Mouse (Mus musculus): ENCODE results near the gene Rhof. TPM values are rescaled to one million over a fixed set of nuclear protein-coding genes. Genes with fewer than 3 reads are reported as not detected.
A peak's percentile ranks its signal among the peaks of the same experiment; 100 is the strongest.

The Rhof gene
- polyA plus RNA-seq, 1 experiment, result 70.7 TPM

DNA sequence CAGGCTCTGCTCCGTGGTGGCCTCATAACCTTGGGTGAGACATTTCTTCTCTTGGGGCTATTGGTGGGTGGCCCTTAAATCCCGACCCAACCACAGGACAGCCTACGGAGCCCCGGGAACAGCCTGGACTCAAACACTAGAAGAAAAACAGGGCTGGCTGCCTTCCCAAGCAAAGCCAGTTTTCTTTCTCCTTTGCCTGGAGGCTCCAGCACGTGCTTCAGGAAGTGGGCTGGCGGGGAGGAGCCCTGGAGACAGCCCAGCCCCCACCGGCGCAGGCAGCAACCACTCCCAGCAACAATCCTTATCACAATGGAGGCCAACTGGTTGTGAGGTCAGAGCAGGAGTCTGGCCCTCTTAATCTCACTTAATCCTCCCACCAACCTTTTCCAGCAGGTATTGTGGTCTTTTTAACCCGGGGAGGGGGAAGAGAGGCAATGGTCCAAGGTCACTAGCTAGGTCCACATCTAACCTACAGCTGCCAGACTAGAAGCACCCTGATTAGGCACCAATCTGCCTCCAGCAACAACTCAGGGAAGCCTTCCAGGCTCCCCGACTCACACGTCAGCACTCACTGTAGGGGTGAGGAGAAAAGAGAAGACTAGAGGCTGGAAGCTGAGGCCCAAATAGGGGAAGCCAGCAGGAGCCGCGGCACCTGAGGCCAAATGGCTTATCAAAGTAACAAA, 4.0 kb upstream of the Rhof start:
- Histone ChIP-seq H3K27me3 (ENCODE audit: control insufficient read depth, insufficient read depth, low read length) (no peaks in the 10 kb centered on the region), H3K27ac (ENCODE audit: insufficient read depth, low read length) (peak overlapping the region; percentile 99), H3K4me1 (ENCODE audit: control insufficient read depth, insufficient read depth, insufficient read length) (peaks cover 20% of the 10 kb centered on the region; the same call in 1 of the 2 replicates), H3K36me3 (ENCODE audit: control insufficient read depth, insufficient read depth, low read length) (peaks cover 28% of the 10 kb centered on the region), H3K4me3 (ENCODE audit: extremely low read depth, insufficient read depth, insufficient read length) (peak overlapping the region; percentile 38)
- no peak for DNase-seq (ENCODE audit: low read depth in 1 of 2, low spot score in 2 of 2)
- 12% methylated on average over 13 of the region's 13 CpGs for WGBS
- TF ChIP-seq CTCF (IDR thresholded peaks at IDR 0.05; ENCODE audit: extremely low read depth, insufficient read depth, insufficient read length, insufficient replicate concordance) (no peak), POLR2A (IDR thresholded peaks at IDR 0.05; ENCODE audit: low read depth, low read length) (no peak)

DNA sequence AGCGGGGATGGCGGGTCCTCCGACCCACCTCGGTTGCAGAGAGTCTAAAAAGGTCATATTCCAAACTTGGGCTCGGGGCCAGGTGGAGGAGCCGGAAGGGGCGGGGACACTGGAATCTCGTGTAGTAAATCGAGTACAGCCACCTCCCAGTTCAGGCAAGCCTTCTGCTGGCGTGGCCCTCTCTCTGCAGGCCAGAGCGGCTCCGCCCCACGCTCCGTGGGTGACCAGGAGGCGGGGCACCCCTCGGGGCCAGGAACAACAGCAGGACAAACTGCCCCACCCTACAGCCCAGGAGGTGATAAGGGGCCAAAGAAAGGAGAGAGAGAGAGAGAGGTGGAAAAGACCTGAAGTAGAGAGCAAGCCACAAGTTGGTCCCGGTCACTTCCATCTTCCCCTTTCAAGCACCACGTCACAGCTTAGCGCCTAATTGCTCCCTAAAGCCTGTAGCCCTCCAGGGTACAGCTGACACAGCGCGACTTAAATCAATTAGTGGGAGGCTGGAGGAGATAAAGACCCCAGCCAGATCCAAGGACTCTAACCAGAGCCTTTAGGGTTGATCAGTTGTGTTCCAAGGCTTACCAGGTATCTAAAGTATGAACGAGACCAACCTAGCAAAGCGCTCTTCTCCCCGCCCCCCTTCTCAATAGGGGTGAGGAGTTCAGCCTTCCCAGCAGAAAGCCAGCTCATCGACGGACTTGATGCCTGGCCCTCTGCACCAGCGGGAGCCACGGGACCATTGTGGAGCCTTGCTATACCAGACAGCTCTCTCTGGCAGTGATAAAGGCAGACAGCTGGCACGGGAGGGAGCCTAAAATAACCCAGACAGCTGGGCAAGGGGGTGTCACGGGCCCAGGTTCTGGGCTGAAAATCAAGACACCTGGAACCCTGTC, 3.2 kb upstream of the Rhof start:
- H3K4me1 ChIP-seq (ENCODE audit: control insufficient read depth, insufficient read depth, insufficient read length), result peaks cover 22% of the 10 kb centered on the region; the same call in 1 of the 2 replicates
- TF ChIP-seq POLR2A (IDR thresholded peaks at IDR 0.05; ENCODE audit: low read depth, low read length) (no peak), CTCF (IDR thresholded peaks at IDR 0.05; ENCODE audit: extremely low read depth, insufficient read depth, insufficient read length, insufficient replicate concordance) (no peak)
- no peaks in the 10 kb centered on the region for H3K27me3 ChIP-seq (ENCODE audit: control insufficient read depth, insufficient read depth, low read length)
- H3K27ac ChIP-seq (ENCODE audit: insufficient read depth, low read length), result peak overlapping the region; percentile 99
- peak overlapping the region; percentile 21 for H3K4me3 ChIP-seq (ENCODE audit: extremely low read depth, insufficient read depth, insufficient read length)
- peaks cover 28% of the 10 kb centered on the region for H3K36me3 ChIP-seq (ENCODE audit: control insufficient read depth, insufficient read depth, low read length)
- WGBS, result 46% methylated on average over 30 of the region's 30 CpGs
- no peak for DNase-seq (ENCODE audit: low read depth in 1 of 2, low spot score in 2 of 2)

DNA sequence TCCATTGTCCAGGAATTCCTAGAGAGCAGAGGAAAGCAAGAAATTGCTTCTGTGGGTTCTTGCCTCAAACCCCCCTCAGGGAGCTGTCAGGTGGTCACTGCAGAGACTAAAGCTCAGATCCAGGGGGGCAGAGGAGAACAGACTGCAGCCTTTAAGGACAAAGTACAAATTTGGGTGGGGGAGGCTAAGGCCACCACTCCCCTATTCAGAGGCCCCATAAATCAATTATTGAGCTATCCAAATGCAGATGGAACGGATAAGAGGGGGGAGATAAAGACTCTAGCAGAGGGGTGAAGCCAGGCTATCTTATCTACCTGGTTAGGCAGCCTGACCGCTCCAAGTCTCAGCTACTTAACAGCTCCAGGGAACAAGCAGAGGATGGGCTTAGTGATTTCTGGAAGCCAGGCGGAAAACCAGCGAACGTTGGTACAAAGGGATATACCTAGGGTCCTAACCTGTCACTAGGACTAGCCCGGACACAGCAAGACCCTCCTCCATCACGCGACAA, 2.4 kb upstream of the Rhof start:
- Histone ChIP-seq H3K27ac (ENCODE audit: insufficient read depth, low read length) (peak overlapping the region; percentile 31; the same call in 1 of the 2 replicates), H3K36me3 (ENCODE audit: control insufficient read depth, insufficient read depth, low read length) (peaks cover 30% of the 10 kb centered on the region), H3K4me3 (ENCODE audit: extremely low read depth, insufficient read depth, insufficient read length) (no peak overlapping the region), H3K4me1 (ENCODE audit: control insufficient read depth, insufficient read depth, insufficient read length) (peaks cover 27% of the 10 kb centered on the region; the same call in 1 of the 2 replicates), H3K27me3 (ENCODE audit: control insufficient read depth, insufficient read depth, low read length) (no peaks in the 10 kb centered on the region)
- TF ChIP-seq CTCF (IDR thresholded peaks at IDR 0.05; ENCODE audit: extremely low read depth, insufficient read depth, insufficient read length, insufficient replicate concordance) (no peak), POLR2A (IDR thresholded peaks at IDR 0.05; ENCODE audit: low read depth, low read length) (no peak)
- no peak for DNase-seq (ENCODE audit: low read depth in 1 of 2, low spot score in 2 of 2)
- 88% methylated on average over 8 of the region's 8 CpGs for WGBS

- H3K27me3 ChIP-seq (ENCODE audit: control insufficient read depth, insufficient read depth, low read length), result no peaks in the 10 kb centered on the region
- no peak for DNase-seq (ENCODE audit: low read depth in 1 of 2, low spot score in 2 of 2)
- WGBS, result 62% methylated on average over 13 of the region's 13 CpGs
- H3K36me3 ChIP-seq (ENCODE audit: control insufficient read depth, insufficient read depth, low read length), result peaks cover 33% of the 10 kb centered on the region
- TF ChIP-seq POLR2A (IDR thresholded peaks at IDR 0.05; ENCODE audit: low read depth, low read length) (no peak), CTCF (IDR thresholded peaks at IDR 0.05; ENCODE audit: extremely low read depth, insufficient read depth, insufficient read length, insufficient replicate concordance) (no peak)
- peaks cover 33% of the 10 kb centered on the region; the same call in 1 of the 2 replicates for H3K4me1 ChIP-seq (ENCODE audit: control insufficient read depth, insufficient read depth, insufficient read length)
- no peak overlapping the region for H3K4me3 ChIP-seq (ENCODE audit: extremely low read depth, insufficient read depth, insufficient read length)
- H3K27ac ChIP-seq (ENCODE audit: insufficient read depth, low read length), result peak overlapping the region; percentile 31; the same call in 1 of the 2 replicates
Observed at GRCm38 (mm10) chr5:123134186-123134874, 1.8 kb upstream of the Rhof start.

DNA sequence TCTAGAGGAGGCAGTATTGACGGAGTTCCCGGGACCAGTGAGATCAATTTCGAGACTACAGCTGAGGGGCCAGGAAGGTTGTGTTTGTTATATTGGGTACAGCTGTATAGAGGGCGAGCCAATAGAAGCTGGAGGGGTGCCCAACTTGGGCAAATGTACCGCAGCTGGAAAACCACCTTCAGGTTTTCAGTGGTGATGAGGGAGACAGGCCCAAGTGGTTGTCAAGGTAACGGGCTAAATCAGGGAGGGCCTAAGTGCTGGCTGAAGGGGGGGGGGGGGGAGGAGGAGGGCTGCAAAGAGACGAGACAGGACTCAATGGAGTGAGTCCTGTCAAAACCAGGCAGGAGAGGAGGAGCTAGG, 1.3 kb upstream of the Rhof start:
- H3K4me1 ChIP-seq (ENCODE audit: control insufficient read depth, insufficient read depth, insufficient read length), result peaks cover 34% of the 10 kb centered on the region; the same call in 1 of the 2 replicates
- TF ChIP-seq POLR2A (IDR thresholded peaks at IDR 0.05; ENCODE audit: low read depth, low read length) (no peak), CTCF (IDR thresholded peaks at IDR 0.05; ENCODE audit: extremely low read depth, insufficient read depth, insufficient read length, insufficient replicate concordance) (no peak)
- peaks cover 33% of the 10 kb centered on the region for H3K36me3 ChIP-seq (ENCODE audit: control insufficient read depth, insufficient read depth, low read length)
- H3K4me3 ChIP-seq (ENCODE audit: extremely low read depth, insufficient read depth, insufficient read length), result no peak overlapping the region
- H3K27ac ChIP-seq (ENCODE audit: insufficient read depth, low read length), result no peak overlapping the region
- 54% methylated on average over 7 of the region's 7 CpGs for WGBS
- H3K27me3 ChIP-seq (ENCODE audit: control insufficient read depth, insufficient read depth, low read length), result no peaks in the 10 kb centered on the region
- no peak for DNase-seq (ENCODE audit: low read depth in 1 of 2, low spot score in 2 of 2)

DNA sequence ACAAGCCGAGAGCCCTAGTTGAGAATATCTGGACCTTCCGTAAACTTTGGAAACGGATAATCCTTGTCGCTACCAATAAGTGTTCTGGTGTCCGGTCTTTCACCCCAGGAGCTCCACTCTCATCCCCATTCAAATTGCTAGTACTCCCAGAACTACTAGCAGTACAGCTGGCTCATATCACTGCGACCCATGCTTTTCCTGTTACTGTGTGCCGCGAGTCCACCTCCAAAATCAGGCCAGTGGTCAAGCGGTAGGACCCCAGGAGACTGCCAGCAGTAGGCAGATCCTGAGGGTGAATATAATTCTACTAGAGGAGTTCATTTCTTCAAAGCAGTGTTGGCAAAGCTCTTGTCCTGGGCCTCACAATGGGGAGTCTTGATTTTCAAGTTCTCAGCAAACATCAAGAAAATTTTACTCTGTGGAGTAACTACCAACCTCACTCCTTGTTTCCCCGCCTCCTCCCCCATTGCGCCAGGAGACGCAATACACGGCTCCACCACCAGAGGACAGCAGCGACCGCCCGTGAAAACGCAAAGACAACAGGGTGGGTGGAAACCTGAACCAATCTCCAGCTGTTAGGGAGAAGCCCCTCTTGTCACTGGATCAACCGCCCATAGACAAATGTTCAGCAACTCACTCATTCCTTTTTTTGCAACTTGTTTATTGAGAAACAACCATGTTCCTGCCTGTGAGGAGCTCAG, 741 bp upstream of the Rhof start:
- Histone ChIP-seq H3K4me3 (ENCODE audit: extremely low read depth, insufficient read depth, insufficient read length) (no peak overlapping the region), H3K4me1 (ENCODE audit: control insufficient read depth, insufficient read depth, insufficient read length) (peaks cover 34% of the 10 kb centered on the region; the same call in 1 of the 2 replicates), H3K27ac (ENCODE audit: insufficient read depth, low read length) (peak overlapping the region; percentile 14; the same call in 1 of the 2 replicates), H3K27me3 (ENCODE audit: control insufficient read depth, insufficient read depth, low read length) (no peaks in the 10 kb centered on the region), H3K36me3 (ENCODE audit: control insufficient read depth, insufficient read depth, low read length) (peaks cover 33% of the 10 kb centered on the region)
- TF ChIP-seq CTCF (IDR thresholded peaks at IDR 0.05; ENCODE audit: extremely low read depth, insufficient read depth, insufficient read length, insufficient replicate concordance), result peak; percentile 100
- no peak for TF ChIP-seq POLR2A (IDR thresholded peaks at IDR 0.05; ENCODE audit: low read depth, low read length)
- DNase-seq (ENCODE audit: low read depth in 1 of 2, low spot score in 2 of 2), result peak; percentile 73 to 79
- 30% methylated on average over 18 of the region's 18 CpGs for WGBS

Measured in spleen, adult 2 months (tissue).